Mouse (Mus musculus) intestine, postnatal 0 days (tissue): Measurements from ENCODE around the gene Plxnb1. TPM values are rescaled to one million over a fixed set of nuclear protein-coding genes. Genes with fewer than 3 reads are reported as not detected.

Experiments used
- ATAC-seq: fragments of 200-750 bp; cut with Nextera tagmentation; 2 replicates; pipeline ENCODE4 v1.8.0; 2017; ENCODE audit warnings: mild to moderate bottlenecking, moderate TSS enrichment, moderate library complexity
- H3K27ac ChIP-seq: fragments of 300-500 bp; sonication (generic); 2 replicates; pipeline ENCODE4 v1.5.1; 2014; ENCODE audit warnings: mild to moderate bottlenecking, low read depth, low read length, moderate library complexity
- H3K27me3 ChIP-seq: fragments of 300-500 bp; sonication (generic); replicated peaks from 2 replicates; pipeline ENCODE4 v1.6.1; 2014; ENCODE audit warnings: low read length, mixed read lengths; ENCODE audit not compliant: control insufficient read depth, insufficient read depth
- H3K36me3 ChIP-seq: fragments of 300-500 bp; sonication (generic); 2 replicates; pipeline ENCODE4 v1.6.1; 2014; ENCODE audit warnings: mild to moderate bottlenecking, moderate library complexity; ENCODE audit not compliant: control insufficient read depth, insufficient read depth
- H3K4me1 ChIP-seq: fragments of 300-500 bp; sonication (generic); replicated peaks from 2 replicates; pipeline ENCODE4 v1.6.1; 2014; ENCODE audit warnings: antibody characterized with exemption, low read length, mixed read lengths; ENCODE audit not compliant: control insufficient read depth, insufficient read depth
- H3K4me2 ChIP-seq: fragments of 300-500 bp; sonication (generic); replicated peaks from 2 replicates; pipeline ENCODE4 v1.6.1; 2014; ENCODE audit warnings: low read depth, mild to moderate bottlenecking, moderate library complexity
- H3K4me3 ChIP-seq: fragments of 300-500 bp; sonication (generic); 2 replicates; pipeline ENCODE4 v1.5.1; 2014; ENCODE audit warnings: low read depth, low read length
- H3K9ac ChIP-seq: fragments of 300-500 bp; sonication (generic); 2 replicates; pipeline ENCODE4 v1.6.1; 2014; ENCODE audit warnings: mild to moderate bottlenecking, low read depth, low read length
- H3K9me3 ChIP-seq: fragments of 300-500 bp; sonication (generic); 2 replicates; pipeline ENCODE4 v1.6.1; 2016; ENCODE audit warnings: mixed run types; ENCODE audit not compliant: control insufficient read depth
- CTCF ChIP-seq: sonication (generic); IDR thresholded peaks from 2 replicates; pipeline ENCODE4 v1.5.1; 2016; ENCODE audit warnings: low read depth, mild to moderate bottlenecking, control low read depth, antibody characterized with exemption, moderate library complexity
- WGBS: fragments of 180-500 bp; shearing (Covaris S2); extraction: QIAGEN DNeasy Blood & Tissue Kit; methylation state at CpG from one replicate; pipeline ENCODE4 v1.1.7; 2014; 5-methylcytosine and 5-hydroxymethylcytosine counted together
- polyA plus RNA-seq: library from polyadenylated mRNA; unstranded; fragments of >200 nt; fragmentation: Nextera tagmentation; extraction: Ambion mirVana; gene quantifications from 2 replicates; pipeline ENCODE4 v1.2.1, GENCODE M21; 2015

Gene Plxnb1
- polyA plus RNA-seq, 1 experiment from 2014 or later: 1.6 TPM

- Histone ChIP-seq H3K9ac (no peak overlapping the region), H3K9me3 (no peaks in the 10 kb centered on the region), H3K27ac (no peak overlapping the region; the same call in 1 of the 2 replicates), H3K27me3 (no peaks in the 10 kb centered on the region), H3K4me2 (0 out of 2 replicates have a peak overlapping the region, but pooled peaks have one; percentile 98), H3K36me3 (peaks cover 3% of the 10 kb centered on the region; the same call in 1 of the 2 replicates), H3K4me3 (no peak overlapping the region), H3K4me1 (peaks cover 6% of the 10 kb centered on the region; the same call in 1 of the 2 replicates)
- ATAC-seq: no peak
- no peak for TF ChIP-seq CTCF
- WGBS: 40% methylated on average over 6 of the region's 6 CpGs
Measured at GRCm38 (mm10) chr9:109097291-109097690, 2.1 kb downstream of the Plxnb1 start.

GRCm38 (mm10) chr9:109097831-109098230 is 2.6 kb downstream of the Plxnb1 start:
- H3K4me2 ChIP-seq: 0 out of 2 replicates have a peak overlapping the region, but pooled peaks have one; percentile 9
- no peak overlapping the region for H3K27ac ChIP-seq
- H3K4me1 ChIP-seq: peaks cover 6% of the 10 kb centered on the region; the same call in 1 of the 2 replicates
- ATAC-seq: no peak
- H3K36me3 ChIP-seq: peaks cover 3% of the 10 kb centered on the region; the same call in 1 of the 2 replicates
- no peak for TF ChIP-seq CTCF
- 59% methylated on average over 5 of the region's 5 CpGs for WGBS
- H3K27me3 ChIP-seq: no peaks in the 10 kb centered on the region
- no peaks in the 10 kb centered on the region for H3K9me3 ChIP-seq
- no peak overlapping the region for H3K4me3 ChIP-seq
- no peak overlapping the region for H3K9ac ChIP-seq

- ATAC-seq: no peak
- H3K4me2 ChIP-seq: no peak overlapping the region
- no peak overlapping the region for H3K9ac ChIP-seq
- H3K36me3 ChIP-seq: peaks cover 3% of the 10 kb centered on the region; the same call in 1 of the 2 replicates
- TF ChIP-seq CTCF: no peak
- H3K27ac ChIP-seq: no peak overlapping the region
- no peak overlapping the region for H3K4me3 ChIP-seq
- H3K9me3 ChIP-seq: no peaks in the 10 kb centered on the region
- WGBS: 80% methylated on average over 8 of the region's 8 CpGs
- H3K27me3 ChIP-seq: no peaks in the 10 kb centered on the region
- peaks cover 6% of the 10 kb centered on the region; the same call in 1 of the 2 replicates for H3K4me1 ChIP-seq
Measured at GRCm38 (mm10) chr9:109098366-109098765, 3.2 kb downstream of the Plxnb1 start.

- 30% methylated on average over 6 of the region's 6 CpGs for WGBS
- Histone ChIP-seq H3K4me3 (no peak overlapping the region), H3K36me3 (peaks cover 3% of the 10 kb centered on the region; the same call in 1 of the 2 replicates), H3K27me3 (no peaks in the 10 kb centered on the region), H3K4me1 (peaks cover 5% of the 10 kb centered on the region; the same call in 1 of the 2 replicates), H3K9me3 (no peaks in the 10 kb centered on the region), H3K4me2 (no peak overlapping the region), H3K27ac (no peak overlapping the region), H3K9ac (no peak overlapping the region)
- no peak for TF ChIP-seq CTCF
- ATAC-seq: no peak
Measured at GRCm38 (mm10) chr9:109098969-109099368, 3.8 kb downstream of the Plxnb1 start.

- Histone ChIP-seq H3K9me3 (no peaks in the 10 kb centered on the region), H3K4me1 (no peaks in the 10 kb centered on the region; the same call in 1 of the 2 replicates), H3K36me3 (peaks cover 6% of the 10 kb centered on the region; the same call in 1 of the 2 replicates), H3K4me3 (no peak overlapping the region), H3K4me2 (no peak overlapping the region), H3K27ac (no peak overlapping the region), H3K9ac (no peak overlapping the region), H3K27me3 (no peaks in the 10 kb centered on the region)
- 87% methylated on average over 20 of the region's 20 CpGs for WGBS
- TF ChIP-seq CTCF: no peak
- no peak for ATAC-seq
Measured at GRCm38 (mm10) chr9:109100307-109100928, 5.2 kb downstream of the Plxnb1 start.

GRCm38 (mm10) chr9:109101933-109102445 is 6.8 kb downstream of the Plxnb1 start:
- Histone ChIP-seq H3K4me2 (no peak overlapping the region), H3K27ac (no peak overlapping the region), H3K4me3 (no peak overlapping the region), H3K9ac (no peak overlapping the region), H3K27me3 (no peaks in the 10 kb centered on the region), H3K4me1 (no peaks in the 10 kb centered on the region; the same call in 1 of the 2 replicates), H3K9me3 (no peaks in the 10 kb centered on the region), H3K36me3 (peaks cover 15% of the 10 kb centered on the region; the same call in 1 of the 2 replicates)
- no peak for TF ChIP-seq CTCF
- whole genome bisulfite sequencing: 94% methylated on average over 5 of the region's 5 CpGs
- no peak for ATAC-seq
